Mouse (Mus musculus) limb, embryonic 15.5 days (tissue): ENCODE results near the gene Nln. TPM values are rescaled to one million over a fixed set of nuclear protein-coding genes. Genes with fewer than 3 reads are reported as not detected.

Experiments
- ATAC-seq: fragments of 200-750 bp; cut with Nextera tagmentation; 2 replicates; pipeline ENCODE4 v1.8.0; 2017; ENCODE audit warnings: low read depth, moderate TSS enrichment; ENCODE audit not compliant: insufficient number of reproducible peaks, low FRiP score, low TSS enrichment
- H3K27ac ChIP-seq: fragments of 300-500 bp; sonication (generic); 2 replicates; pipeline ENCODE4 v1.5.1; 2015; ENCODE audit warnings: moderate library complexity, mild to moderate bottlenecking, inconsistent platforms
- H3K27me3 ChIP-seq: fragments of 300-500 bp; sonication (generic); 2 replicates; pipeline ENCODE4 v1.6.1; 2015; ENCODE audit warnings: inconsistent platforms
- H3K36me3 ChIP-seq: fragments of 300-500 bp; sonication (generic); 2 replicates; pipeline ENCODE4 v1.6.1; 2015; ENCODE audit warnings: inconsistent platforms
- H3K4me1 ChIP-seq: fragments of 300-500 bp; sonication (generic); 2 replicates; pipeline ENCODE4 v1.6.1; 2015; ENCODE audit warnings: inconsistent platforms
- H3K4me2 ChIP-seq: fragments of 300-500 bp; sonication (generic); 2 replicates; pipeline ENCODE4 v1.6.1; 2015; ENCODE audit warnings: mild to moderate bottlenecking, inconsistent platforms
- H3K4me3 ChIP-seq: fragments of 300-500 bp; sonication (generic); 2 replicates; pipeline ENCODE4 v1.5.1; 2015; ENCODE audit warnings: mild to moderate bottlenecking, inconsistent platforms
- H3K9ac ChIP-seq: fragments of 300-500 bp; sonication (generic); 2 replicates; pipeline ENCODE4 v1.6.1; 2015; ENCODE audit warnings: inconsistent platforms
- H3K9me3 ChIP-seq: fragments of 300-500 bp; sonication (generic); 2 replicates; pipeline ENCODE4 v1.6.1; 2016; ENCODE audit warnings: inconsistent platforms
- WGBS: fragments of 180-500 bp; shearing (Covaris S2); methylation state at CpG from one replicate; pipeline ENCODE4 v1.1.7; 2015; 5-methylcytosine and 5-hydroxymethylcytosine counted together
- polyA plus RNA-seq: library from polyadenylated mRNA; unstranded; fragments of >200 nt; fragmentation: Nextera tagmentation; extraction: Ambion mirVana; gene quantifications from 2 replicates; pipeline ENCODE4 v1.2.1, GENCODE M21; 2015

The Nln gene
- polyA plus RNA-seq, 1 experiment from 2014 or later: 13.8 TPM

GRCm38 (mm10) chr13:104114827-104115226, 5.4 kb upstream of the Nln start:
- Histone ChIP-seq H3K4me1 (peaks cover 5% of the 10 kb centered on the region), H3K4me2 (no peak overlapping the region), H3K27ac (no peak overlapping the region), H3K4me3 (no peak overlapping the region), H3K36me3 (no peaks in the 10 kb centered on the region; the same call in 1 of the 2 replicates), H3K9ac (no peak overlapping the region), H3K27me3 (no peaks in the 10 kb centered on the region), H3K9me3 (no peaks in the 10 kb centered on the region)
- 90% methylated on average over 2 of the region's 2 CpGs for WGBS
- ATAC-seq: no peak

GRCm38 (mm10) chr13:104113782-104114181, 4.4 kb upstream of the Nln start:
- H3K9me3 ChIP-seq: no peaks in the 10 kb centered on the region
- H3K27ac ChIP-seq: no peak overlapping the region
- ATAC-seq: no peak
- peaks cover 11% of the 10 kb centered on the region for H3K4me1 ChIP-seq
- 95% methylated on average over 4 of the region's 4 CpGs for WGBS
- H3K9ac ChIP-seq: no peak overlapping the region
- H3K27me3 ChIP-seq: no peaks in the 10 kb centered on the region
- H3K4me2 ChIP-seq: no peak overlapping the region
- H3K4me3 ChIP-seq: no peak overlapping the region
- no peaks in the 10 kb centered on the region; the same call in 1 of the 2 replicates for H3K36me3 ChIP-seq

- Histone ChIP-seq H3K4me1 (peaks cover 15% of the 10 kb centered on the region), H3K9me3 (no peaks in the 10 kb centered on the region), H3K9ac (no peak overlapping the region), H3K27ac (no peak overlapping the region), H3K36me3 (no peaks in the 10 kb centered on the region), H3K4me3 (no peak overlapping the region), H3K27me3 (no peaks in the 10 kb centered on the region), H3K4me2 (no peak overlapping the region)
- WGBS: 64% methylated on average over 12 of the region's 12 CpGs
- no peak for ATAC-seq
Observed at GRCm38 (mm10) chr13:104112266-104112900, 3.0 kb upstream of the Nln start.

GRCm38 (mm10) chr13:104110526-104110925, 1.1 kb upstream of the Nln start:
- Histone ChIP-seq H3K4me1 (peaks cover 15% of the 10 kb centered on the region), H3K4me2 (peak overlapping the region; percentile 98), H3K9me3 (no peaks in the 10 kb centered on the region), H3K4me3 (peak overlapping the region; percentile 68), H3K27me3 (no peaks in the 10 kb centered on the region), H3K36me3 (no peaks in the 10 kb centered on the region), H3K27ac (no peak overlapping the region), H3K9ac (no peak overlapping the region)
- ATAC-seq: no peak
- 50% methylated on average over 7 of the region's 7 CpGs for WGBS

GRCm38 (mm10) chr13:104109816-104110521, 555 bp upstream of the Nln start:
- H3K4me1 ChIP-seq: peaks cover 15% of the 10 kb centered on the region
- peak overlapping the region; percentile 68 for H3K4me3 ChIP-seq
- under 1% methylated on average over 33 of the region's 38 CpGs for WGBS
- no peaks in the 10 kb centered on the region for H3K36me3 ChIP-seq
- no peaks in the 10 kb centered on the region for H3K9me3 ChIP-seq
- peak; percentile 73 for ATAC-seq
- no peaks in the 10 kb centered on the region for H3K27me3 ChIP-seq
- H3K9ac ChIP-seq: peak overlapping the region; percentile 51
- H3K4me2 ChIP-seq: peak overlapping the region; percentile 98
- peak overlapping the region; percentile 71; the same call in 1 of the 2 replicates for H3K27ac ChIP-seq

DNA sequence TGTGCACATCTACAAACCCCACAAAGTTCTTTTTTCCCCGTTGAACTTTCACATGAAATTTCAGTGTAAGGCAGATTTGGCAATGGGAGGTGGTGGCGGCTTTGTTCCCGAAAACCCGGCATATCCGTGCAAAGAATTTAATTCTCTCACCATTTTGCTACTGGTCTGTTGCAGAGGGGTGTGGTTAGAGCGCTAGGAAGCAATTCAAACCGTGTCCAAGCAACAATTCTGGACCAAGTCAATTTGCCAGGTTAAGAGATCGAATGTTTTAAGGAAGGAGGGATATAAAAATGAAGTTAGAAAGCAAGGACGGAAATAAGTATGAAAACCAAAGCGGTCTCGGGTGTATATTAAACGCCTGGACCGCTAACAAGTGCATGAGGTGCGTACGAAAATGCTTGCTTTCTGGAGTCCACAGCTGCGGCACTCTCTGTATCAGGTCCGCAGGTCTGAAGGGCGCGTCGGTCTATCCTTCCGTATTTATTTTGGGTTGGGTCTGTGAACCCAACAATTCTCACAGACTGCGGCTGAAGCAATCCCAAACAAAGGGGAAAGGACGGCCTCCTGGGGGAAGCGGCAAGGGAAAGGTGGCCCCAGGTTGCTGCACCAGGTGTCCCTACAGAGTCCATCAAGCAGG, 645 bp downstream of the Nln start:
- Histone ChIP-seq H3K27me3 (no peaks in the 10 kb centered on the region), H3K36me3 (no peaks in the 10 kb centered on the region), H3K4me2 (peak overlapping the region; percentile 98), H3K4me1 (peaks cover 15% of the 10 kb centered on the region), H3K27ac (peak overlapping the region; percentile 63), H3K4me3 (peak overlapping the region; percentile 68), H3K9me3 (no peaks in the 10 kb centered on the region), H3K9ac (peak overlapping the region; percentile 69)
- WGBS: under 1% methylated on average over 24 of the region's 24 CpGs
- ATAC-seq: no peak

- WGBS: 88% methylated on average over 5 of the region's 5 CpGs
- Histone ChIP-seq H3K4me2 (no peak overlapping the region), H3K4me3 (no peak overlapping the region), H3K4me1 (no peaks in the 10 kb centered on the region), H3K27ac (no peak overlapping the region), H3K36me3 (no peaks in the 10 kb centered on the region), H3K27me3 (no peaks in the 10 kb centered on the region), H3K9me3 (no peaks in the 10 kb centered on the region), H3K9ac (no peak overlapping the region)
- no peak for ATAC-seq
Observed at GRCm38 (mm10) chr13:104101606-104102235, 7.7 kb downstream of the Nln start.

DNA sequence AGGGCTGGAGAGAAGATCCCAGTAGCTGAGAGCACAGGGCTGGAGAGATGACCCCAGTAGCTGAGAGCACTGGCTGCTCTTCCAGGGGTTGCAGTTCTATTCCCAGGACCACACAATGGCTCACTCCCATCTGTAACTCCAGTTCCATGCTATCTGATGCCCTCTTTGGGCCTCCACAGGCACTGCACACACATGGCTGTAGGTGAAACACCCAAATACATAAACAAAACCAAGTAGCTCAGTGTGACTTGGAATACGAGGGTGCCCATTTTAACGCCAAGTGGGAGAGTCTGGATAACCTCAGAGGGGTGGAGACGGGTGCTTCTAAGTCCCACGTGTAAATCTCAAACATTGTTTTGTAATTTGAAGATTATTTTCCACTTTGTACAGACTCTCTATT, 9.0 kb downstream of the Nln start:
- H3K9ac ChIP-seq: no peak overlapping the region
- no peaks in the 10 kb centered on the region for H3K4me1 ChIP-seq
- H3K27ac ChIP-seq: no peak overlapping the region
- no peaks in the 10 kb centered on the region for H3K27me3 ChIP-seq
- H3K4me2 ChIP-seq: no peak overlapping the region
- H3K9me3 ChIP-seq: no peaks in the 10 kb centered on the region
- WGBS: 83% methylated on average over 4 of the region's 4 CpGs
- H3K36me3 ChIP-seq: no peaks in the 10 kb centered on the region
- ATAC-seq: no peak
- H3K4me3 ChIP-seq: no peak overlapping the region

DNA sequence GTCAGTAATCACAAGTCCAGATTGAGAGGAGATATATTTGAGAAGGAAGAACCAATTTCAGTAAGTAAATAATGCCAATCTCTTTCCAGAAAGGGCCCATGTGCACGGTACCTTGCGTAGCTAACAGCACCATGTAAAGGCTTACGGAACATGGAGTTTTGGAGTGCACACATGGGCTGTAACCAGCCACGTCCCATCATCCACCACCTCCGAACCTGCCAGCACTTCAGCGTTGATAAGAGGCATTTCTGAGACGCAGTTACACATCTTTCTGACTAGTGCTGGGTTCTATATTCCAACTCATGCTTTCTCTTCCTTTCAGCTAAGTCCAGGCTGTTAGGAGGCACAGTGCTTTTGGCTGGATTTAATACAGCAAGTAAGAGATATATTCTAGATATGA, 12.2 kb downstream of the Nln start:
- H3K27ac ChIP-seq: no peak overlapping the region
- H3K36me3 ChIP-seq: no peaks in the 10 kb centered on the region
- ATAC-seq: no peak
- no peaks in the 10 kb centered on the region for H3K9me3 ChIP-seq
- no peak overlapping the region for H3K4me2 ChIP-seq
- no peak overlapping the region for H3K4me3 ChIP-seq
- peaks cover 3% of the 10 kb centered on the region; the same call in 1 of the 2 replicates for H3K4me1 ChIP-seq
- no peak overlapping the region for H3K9ac ChIP-seq
- H3K27me3 ChIP-seq: no peaks in the 10 kb centered on the region
- WGBS: 91% methylated on average over 7 of the region's 7 CpGs

- no peaks in the 10 kb centered on the region for H3K36me3 ChIP-seq
- H3K9ac ChIP-seq: no peak overlapping the region
- no peak overlapping the region for H3K4me2 ChIP-seq
- no peaks in the 10 kb centered on the region for H3K9me3 ChIP-seq
- WGBS: 71% methylated on average over 7 of the region's 7 CpGs
- no peak overlapping the region for H3K27ac ChIP-seq
- no peaks in the 10 kb centered on the region for H3K27me3 ChIP-seq
- no peak overlapping the region for H3K4me3 ChIP-seq
- ATAC-seq: no peak
- peaks cover 3% of the 10 kb centered on the region; the same call in 1 of the 2 replicates for H3K4me1 ChIP-seq
Observed at GRCm38 (mm10) chr13:104095955-104096354, 13.5 kb downstream of the Nln start.

GRCm38 (mm10) chr13:104094531-104095385, 14.7 kb downstream of the Nln start:
- no peak overlapping the region for H3K4me3 ChIP-seq
- H3K4me1 ChIP-seq: peaks cover 3% of the 10 kb centered on the region; the same call in 1 of the 2 replicates
- H3K9me3 ChIP-seq: no peaks in the 10 kb centered on the region
- no peak for ATAC-seq
- H3K36me3 ChIP-seq: no peaks in the 10 kb centered on the region
- no peaks in the 10 kb centered on the region for H3K27me3 ChIP-seq
- no peak overlapping the region for H3K27ac ChIP-seq
- H3K4me2 ChIP-seq: no peak overlapping the region
- 74% methylated on average over 11 of the region's 11 CpGs for WGBS
- H3K9ac ChIP-seq: no peak overlapping the region
